Mouse (Mus musculus) midbrain, embryonic 13.5 days (tissue): ENCODE data around the gene Negr1. TPM values are rescaled to one million over a fixed set of nuclear protein-coding genes. Genes with fewer than 3 reads are reported as not detected.

ENCODE experiments used
- ATAC-seq: fragments of 200-750 bp; cut with Nextera tagmentation; 2 replicates; pipeline ENCODE4 v1.8.0; 2017; ENCODE audit warnings: mild to moderate bottlenecking, moderate TSS enrichment, moderate library complexity
- H3K27ac ChIP-seq: fragments of 300-500 bp; sonication (generic); 2 replicates; pipeline ENCODE4 v1.5.1; 2015; ENCODE audit warnings: inconsistent platforms, mild to moderate bottlenecking, moderate library complexity
- H3K27me3 ChIP-seq: fragments of 300-500 bp; sonication (generic); 2 replicates; pipeline ENCODE4 v1.6.1; 2015; ENCODE audit warnings: mild to moderate bottlenecking, inconsistent platforms
- H3K36me3 ChIP-seq: fragments of 300-500 bp; sonication (generic); 2 replicates; pipeline ENCODE4 v1.6.1; 2015; ENCODE audit warnings: mild to moderate bottlenecking, inconsistent platforms
- H3K4me1 ChIP-seq: fragments of 300-500 bp; sonication (generic); replicated peaks from 2 replicates; pipeline ENCODE4 v1.6.1; 2015; ENCODE audit warnings: inconsistent platforms
- H3K4me2 ChIP-seq: fragments of 300-500 bp; sonication (generic); replicated peaks from 2 replicates; pipeline ENCODE4 v1.6.1; 2015; ENCODE audit warnings: moderate library complexity, mild to moderate bottlenecking, inconsistent platforms
- H3K4me3 ChIP-seq: fragments of 300-500 bp; sonication (generic); replicated peaks from 2 replicates; pipeline ENCODE4 v1.5.1; 2015; ENCODE audit warnings: mild to moderate bottlenecking, inconsistent platforms
- H3K9ac ChIP-seq: fragments of 300-500 bp; sonication (generic); replicated peaks from 2 replicates; pipeline ENCODE4 v1.6.1; 2015; ENCODE audit warnings: mild to moderate bottlenecking, inconsistent platforms
- H3K9me3 ChIP-seq: fragments of 300-500 bp; sonication (generic); 2 replicates; pipeline ENCODE4 v1.6.1; 2016; ENCODE audit warnings: mild to moderate bottlenecking, inconsistent platforms
- WGBS: fragments of 180-500 bp; shearing (Covaris S2); methylation state at CpG from one replicate; pipeline ENCODE4 v1.1.7; 2015; 5-methylcytosine and 5-hydroxymethylcytosine counted together
- polyA plus RNA-seq: library from polyadenylated mRNA; unstranded; fragments of >200 nt; fragmentation: Nextera tagmentation; extraction: Ambion mirVana; gene quantifications from 2 replicates; pipeline ENCODE4 v1.2.1, GENCODE M21; 2015

Negr1 gene
- polyA plus RNA-seq, 1 experiment from 2014 or later, result 34.1 TPM

- H3K4me2 ChIP-seq, result no peak overlapping the region
- WGBS, result 34% methylated on average over 4 of the region's 4 CpGs
- H3K27me3 ChIP-seq, result no peaks in the 10 kb centered on the region
- H3K4me3 ChIP-seq, result no peak overlapping the region
- no peak overlapping the region for H3K9ac ChIP-seq
- no peak overlapping the region for H3K27ac ChIP-seq
- no peaks in the 10 kb centered on the region for H3K36me3 ChIP-seq
- H3K9me3 ChIP-seq, result no peaks in the 10 kb centered on the region
- peaks cover 9% of the 10 kb centered on the region for H3K4me1 ChIP-seq
- peak; percentile 70 for ATAC-seq
These were observed 420.5 kb downstream of the Negr1 start for GRCm38 (mm10) chr3:156982102-156982501.

DNA sequence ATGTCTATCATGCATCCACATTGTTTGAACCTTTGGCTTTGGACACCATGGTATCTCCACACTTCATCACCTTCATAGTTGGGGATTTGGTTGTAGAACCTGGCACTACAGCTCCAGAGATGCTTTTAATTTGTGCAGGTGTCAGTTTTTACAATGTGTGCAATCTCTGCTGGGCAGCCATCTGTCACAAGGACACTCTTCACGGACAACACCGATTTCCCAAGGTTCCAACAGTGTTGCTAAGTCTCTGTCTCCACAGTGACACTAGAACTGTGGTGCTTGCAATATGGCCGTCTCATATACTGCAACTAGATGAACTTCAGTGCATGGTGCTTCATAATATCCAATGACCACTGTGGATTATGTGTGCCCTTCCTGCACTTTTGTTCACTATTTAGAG, 425.5 kb downstream of the Negr1 start:
- 94% methylated on average over 3 of the region's 3 CpGs for WGBS
- no peaks in the 10 kb centered on the region for H3K9me3 ChIP-seq
- H3K4me1 ChIP-seq, result peaks cover 2% of the 10 kb centered on the region
- no peak overlapping the region for H3K27ac ChIP-seq
- no peak overlapping the region for H3K4me2 ChIP-seq
- H3K36me3 ChIP-seq, result no peaks in the 10 kb centered on the region
- no peaks in the 10 kb centered on the region for H3K27me3 ChIP-seq
- no peak overlapping the region for H3K4me3 ChIP-seq
- no peak overlapping the region for H3K9ac ChIP-seq
- no peak for ATAC-seq

DNA sequence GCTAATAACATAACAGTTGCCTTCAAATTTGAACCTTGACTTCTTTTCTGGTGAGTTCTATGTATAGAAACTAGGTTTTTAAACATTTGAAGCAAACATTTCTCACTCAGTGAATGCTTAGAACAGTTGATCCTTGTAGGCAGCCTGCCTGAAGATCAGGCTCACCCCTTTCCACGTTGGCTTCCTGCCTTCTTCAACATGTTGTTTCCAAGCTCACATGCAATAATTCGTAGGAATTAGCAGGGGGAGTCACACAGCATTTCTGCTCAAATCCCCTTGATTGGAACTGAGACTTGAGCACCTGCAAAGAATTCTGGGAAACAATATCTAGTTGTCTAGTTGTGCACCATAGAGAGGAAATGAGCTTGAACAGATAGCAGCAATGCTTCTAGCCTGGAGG, 430.6 kb downstream of the Negr1 start:
- 71% methylated on average over 2 of the region's 2 CpGs for WGBS
- Histone ChIP-seq H3K9ac (no peak overlapping the region), H3K9me3 (no peaks in the 10 kb centered on the region), H3K4me3 (no peak overlapping the region), H3K36me3 (no peaks in the 10 kb centered on the region), H3K27me3 (no peaks in the 10 kb centered on the region), H3K4me1 (no peaks in the 10 kb centered on the region), H3K27ac (no peak overlapping the region), H3K4me2 (no peak overlapping the region)
- no peak for ATAC-seq

DNA sequence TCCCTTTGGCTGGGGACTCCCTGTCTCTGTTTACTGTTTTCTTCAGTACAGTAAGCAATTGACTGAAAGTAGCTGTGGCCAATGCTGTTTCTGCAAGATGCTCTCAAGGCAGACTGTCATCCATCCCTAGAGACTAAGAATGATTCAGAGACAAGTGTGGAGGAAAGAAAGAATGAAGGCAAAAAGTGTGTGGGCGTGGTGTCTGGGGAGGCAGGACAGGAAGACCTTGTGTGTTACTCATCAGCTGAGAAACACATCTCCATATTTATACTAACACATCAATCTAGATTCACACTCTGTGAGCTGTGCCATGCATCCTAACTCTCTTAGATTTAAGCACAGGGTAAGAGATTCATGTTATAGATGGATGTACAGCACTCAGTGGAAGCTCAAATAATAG, 431.2 kb downstream of the Negr1 start:
- Histone ChIP-seq H3K9me3 (no peaks in the 10 kb centered on the region), H3K36me3 (no peaks in the 10 kb centered on the region), H3K9ac (no peak overlapping the region), H3K4me2 (no peak overlapping the region), H3K27me3 (no peaks in the 10 kb centered on the region), H3K27ac (no peak overlapping the region), H3K4me3 (no peak overlapping the region), H3K4me1 (no peaks in the 10 kb centered on the region)
- WGBS, result 73% methylated on average over 1 of the region's 1 CpGs
- no peak for ATAC-seq

GRCm38 (mm10) chr3:156999177-156999808, 437.7 kb downstream of the Negr1 start:
- Histone ChIP-seq H3K4me2 (no peak overlapping the region), H3K9me3 (no peaks in the 10 kb centered on the region), H3K4me3 (no peak overlapping the region), H3K27ac (no peak overlapping the region), H3K27me3 (no peaks in the 10 kb centered on the region), H3K36me3 (no peaks in the 10 kb centered on the region), H3K4me1 (no peaks in the 10 kb centered on the region), H3K9ac (no peak overlapping the region)
- ATAC-seq, result peak; percentile 30; the same call in 1 of the 2 replicates
- 84% methylated on average over 5 of the region's 5 CpGs for WGBS

DNA sequence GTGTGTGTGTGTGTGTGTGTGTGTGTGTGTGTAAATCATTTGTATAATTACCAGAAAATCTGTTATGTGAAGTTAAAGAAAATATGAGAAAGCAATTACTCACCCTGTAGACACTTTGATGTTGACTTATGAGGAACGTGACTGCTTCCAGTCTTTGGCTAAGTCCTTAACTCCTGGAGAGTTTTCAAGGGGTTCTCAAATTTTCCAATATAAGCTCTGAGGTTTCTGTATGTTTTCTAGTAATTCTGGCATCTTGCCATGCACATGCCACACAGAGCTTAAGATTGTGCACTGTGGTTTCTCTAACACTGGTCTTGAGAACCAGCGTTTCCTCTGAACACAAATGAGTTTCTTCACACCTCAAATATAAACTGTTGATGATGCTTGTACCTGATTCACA, 460.0 kb downstream of the Negr1 start:
- Histone ChIP-seq H3K4me2 (no peak overlapping the region), H3K27me3 (no peaks in the 10 kb centered on the region), H3K4me1 (no peaks in the 10 kb centered on the region), H3K9me3 (no peaks in the 10 kb centered on the region), H3K9ac (no peak overlapping the region), H3K36me3 (no peaks in the 10 kb centered on the region), H3K27ac (no peak overlapping the region), H3K4me3 (no peak overlapping the region)
- 88% methylated on average over 2 of the region's 2 CpGs for WGBS
- no peak for ATAC-seq

- Histone ChIP-seq H3K9me3 (no peaks in the 10 kb centered on the region), H3K9ac (no peak overlapping the region), H3K27me3 (no peaks in the 10 kb centered on the region), H3K4me2 (no peak overlapping the region), H3K4me1 (no peaks in the 10 kb centered on the region), H3K4me3 (no peak overlapping the region), H3K27ac (no peak overlapping the region), H3K36me3 (no peaks in the 10 kb centered on the region)
- 65% methylated on average over 6 of the region's 6 CpGs for WGBS
- no peak for ATAC-seq
These were observed 463.0 kb downstream of the Negr1 start for GRCm38 (mm10) chr3:157024580-157024979.

DNA sequence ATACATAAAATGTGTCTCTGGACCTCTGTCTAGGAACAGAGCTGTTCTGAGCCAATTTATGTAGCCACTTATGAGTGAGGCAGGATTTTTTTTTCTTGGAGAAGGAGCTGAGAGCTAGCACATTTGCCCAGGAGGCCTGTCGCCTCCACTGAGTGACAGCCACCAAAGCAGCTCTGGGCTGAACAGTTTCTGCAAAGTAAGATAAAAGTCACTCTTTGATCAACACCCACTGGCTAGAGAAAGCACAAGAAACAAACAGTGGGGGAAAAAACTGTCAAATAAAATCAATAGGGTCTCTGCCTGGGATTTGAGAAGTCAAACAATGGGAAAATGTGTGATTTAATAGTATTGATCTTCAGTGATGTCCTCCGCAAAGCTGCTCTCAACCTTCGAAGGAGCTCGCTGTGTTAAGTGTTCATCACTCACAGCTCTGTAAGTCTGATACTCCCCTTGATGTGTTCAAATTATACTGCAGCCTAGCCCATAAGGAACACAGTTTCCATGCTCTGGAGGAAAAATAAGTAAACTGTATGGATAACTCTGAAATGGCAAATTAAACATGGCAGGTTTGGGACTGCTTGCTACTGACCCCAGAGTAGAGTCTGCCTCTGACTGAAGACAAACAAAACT, 470.0 kb downstream of the Negr1 start:
- H3K27ac ChIP-seq, result no peak overlapping the region
- no peaks in the 10 kb centered on the region for H3K27me3 ChIP-seq
- no peak overlapping the region for H3K4me3 ChIP-seq
- H3K4me2 ChIP-seq, result no peak overlapping the region
- H3K4me1 ChIP-seq, result peaks cover 6% of the 10 kb centered on the region; the same call in 1 of the 2 replicates
- no peaks in the 10 kb centered on the region for H3K36me3 ChIP-seq
- H3K9ac ChIP-seq, result no peak overlapping the region
- H3K9me3 ChIP-seq, result no peaks in the 10 kb centered on the region
- ATAC-seq, result peak; percentile 83
- 52% methylated on average over 4 of the region's 4 CpGs for WGBS

DNA sequence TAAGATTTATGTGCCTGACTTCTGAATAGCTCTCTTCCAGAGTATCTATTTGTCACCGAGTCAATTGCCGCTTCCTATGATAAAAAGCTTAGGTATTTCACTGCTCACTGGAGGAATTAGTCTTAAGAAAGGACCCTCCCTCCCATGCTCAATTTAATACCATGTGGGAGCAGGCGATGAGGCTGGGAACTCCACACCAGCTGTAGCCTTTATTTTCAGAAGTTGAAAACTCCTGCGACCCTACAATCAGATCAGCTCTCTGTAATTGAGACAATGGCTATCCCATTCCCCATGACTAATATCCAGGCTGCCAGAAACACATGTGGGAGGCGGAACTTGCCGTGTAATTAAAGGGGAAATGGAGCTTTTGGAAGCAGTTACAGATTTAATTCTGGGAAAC, 474.4 kb downstream of the Negr1 start:
- Histone ChIP-seq H3K36me3 (no peaks in the 10 kb centered on the region), H3K9ac (no peak overlapping the region), H3K9me3 (no peaks in the 10 kb centered on the region), H3K27ac (no peak overlapping the region), H3K4me3 (no peak overlapping the region), H3K4me2 (no peak overlapping the region), H3K27me3 (no peaks in the 10 kb centered on the region), H3K4me1 (peaks cover 11% of the 10 kb centered on the region; the same call in 1 of the 2 replicates)
- WGBS, result 77% methylated on average over 6 of the region's 6 CpGs
- no peak for ATAC-seq

GRCm38 (mm10) chr3:157036568-157036967, 475.0 kb downstream of the Negr1 start:
- WGBS, result 54% methylated on average over 1 of the region's 1 CpGs
- no peak overlapping the region for H3K4me3 ChIP-seq
- no peak for ATAC-seq

DNA sequence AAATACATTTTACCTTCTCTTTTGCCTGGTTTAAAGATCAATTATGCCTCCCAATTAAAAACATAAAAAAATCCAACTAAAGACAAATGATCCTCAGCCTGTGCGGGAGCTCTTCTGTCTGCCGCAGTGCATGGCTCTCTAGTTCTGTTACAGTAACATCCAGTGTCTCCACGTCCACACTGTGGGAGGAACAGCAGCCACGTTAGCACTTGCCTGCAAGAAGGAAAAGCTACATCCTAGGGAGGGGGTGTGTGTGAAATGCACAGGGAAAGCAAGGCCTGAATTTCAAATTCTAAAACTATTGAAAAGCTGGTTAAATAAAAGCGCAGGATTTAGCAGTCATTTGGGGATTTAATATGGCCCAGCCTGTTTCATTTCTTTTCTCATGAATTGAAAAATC, 479.0 kb downstream of the Negr1 start:
- H3K4me3 ChIP-seq, result no peak overlapping the region
- no peak overlapping the region for H3K9ac ChIP-seq
- peaks cover 5% of the 10 kb centered on the region; the same call in 1 of the 2 replicates for H3K4me1 ChIP-seq
- H3K4me2 ChIP-seq, result no peak overlapping the region
- H3K36me3 ChIP-seq, result no peaks in the 10 kb centered on the region
- WGBS, result 39% methylated on average over 5 of the region's 5 CpGs
- no peak overlapping the region for H3K27ac ChIP-seq
- H3K9me3 ChIP-seq, result no peaks in the 10 kb centered on the region
- no peaks in the 10 kb centered on the region for H3K27me3 ChIP-seq
- peak; percentile 60; the same call in 1 of the 2 replicates for ATAC-seq

More at GRCm38 (mm10) chr3:157036568-157036967, 475.0 kb downstream of the Negr1 start:
- no peaks in the 10 kb centered on the region for H3K27me3 ChIP-seq
- peaks cover 10% of the 10 kb centered on the region; the same call in 1 of the 2 replicates for H3K4me1 ChIP-seq
- no peaks in the 10 kb centered on the region for H3K9me3 ChIP-seq
- H3K4me2 ChIP-seq, result no peak overlapping the region
- H3K9ac ChIP-seq, result no peak overlapping the region
- H3K36me3 ChIP-seq, result no peaks in the 10 kb centered on the region
- no peak overlapping the region for H3K27ac ChIP-seq

GRCm38 (mm10) chr3:157044565-157044964, 483.0 kb downstream of the Negr1 start:
- Histone ChIP-seq H3K36me3 (no peaks in the 10 kb centered on the region), H3K9ac (no peak overlapping the region), H3K4me2 (no peak overlapping the region), H3K27ac (no peak overlapping the region), H3K4me3 (no peak overlapping the region), H3K4me1 (peaks cover 5% of the 10 kb centered on the region; the same call in 1 of the 2 replicates), H3K27me3 (no peaks in the 10 kb centered on the region), H3K9me3 (no peaks in the 10 kb centered on the region)
- ATAC-seq, result no peak
- WGBS, result 90% methylated on average over 2 of the region's 2 CpGs
